Mouse (Mus musculus): ENCODE measurements around the gene Hexim2.

DNA sequence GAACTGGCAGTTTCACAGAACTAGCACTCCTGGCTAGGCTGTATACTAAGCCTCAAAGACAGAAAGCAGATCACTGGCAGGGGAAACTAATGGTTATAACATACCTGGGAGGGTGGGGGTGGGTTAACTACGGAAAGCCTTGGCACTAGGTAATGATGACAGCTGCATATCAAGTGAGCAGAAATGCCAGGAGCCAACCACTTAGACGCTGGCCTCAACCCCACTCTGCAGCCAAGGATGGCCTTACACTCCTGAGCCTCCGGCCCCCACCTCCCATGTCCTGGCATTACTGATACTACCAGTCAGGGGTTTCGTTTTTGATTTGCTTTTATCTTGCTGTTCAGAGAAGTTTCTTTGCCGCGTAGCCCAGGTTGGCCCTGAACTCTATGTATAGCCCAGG lies 36.4 kb upstream of the Hexim2 start:
- TF ChIP-seq CTCF (IDR thresholded peaks at IDR 0.05; ENCODE audit: control insufficient read depth, insufficient read depth, low read length), result no peak
- no peak for TF ChIP-seq POLR2A (IDR thresholded peaks at IDR 0.05; ENCODE audit: borderline replicate concordance, control insufficient read depth, low read depth, low read length)

Data from bone marrow, adult 2 months (tissue).